ENCODE assay signal across 15 mouse cellular contexts in the genomic region with DNA sequence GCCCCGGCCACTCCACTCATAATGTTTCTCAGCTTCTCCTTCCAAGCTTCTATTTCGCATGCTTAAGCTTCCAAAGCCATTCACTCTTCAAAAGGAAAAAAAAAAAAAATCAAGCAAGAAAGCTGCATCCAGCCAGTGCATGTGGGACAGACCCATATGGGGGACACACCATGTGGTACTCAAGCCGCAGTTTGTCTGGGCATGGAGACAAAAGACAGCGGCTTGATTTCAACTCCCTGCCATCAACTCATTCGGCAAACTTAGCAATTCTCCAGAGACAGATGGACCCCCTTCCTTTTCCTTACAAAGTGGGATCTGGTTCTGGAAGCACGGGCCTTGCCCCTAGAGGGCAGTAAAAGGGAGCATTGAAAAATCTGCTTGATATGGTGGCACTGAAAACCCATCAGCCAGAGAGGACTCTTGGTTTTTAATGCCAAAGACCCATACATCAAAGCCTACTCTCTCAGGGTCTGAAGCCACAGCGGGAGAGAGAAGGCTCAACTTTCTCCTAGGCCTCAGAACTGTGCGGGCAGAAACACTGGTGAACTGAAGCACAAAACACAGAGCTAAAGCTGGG. TPM values are rescaled to one million over a fixed set of nuclear protein-coding genes. Genes with fewer than 3 reads are reported as not detected.
DNase-seq lines count a peak whose midpoint lies in the region; ATAC-seq and TF ChIP-seq lines count a peak whose summit lies in the region.
"Had no signal": no experiment of that assay in that cellular context is flagged by ENCODE, and none has a peak within 500 bp of the region (broad histone marks: within the 10 kb centered on the region; RNA-seq: fewer than 3 reads in every experiment).

No protein-coding gene starts in this region.

- H3K36me3 ChIP-seq in forebrain, embryonic 14.5 days (ENCODE audit: control insufficient read depth, insufficient read depth, low read length): peaks cover 55% of the 10 kb centered on the region
- H3K36me3 ChIP-seq in forebrain, embryonic 10.5 days (replicated peaks): peaks cover 59% of the 10 kb centered on the region
- H3K36me3 ChIP-seq: limb, embryonic 15.5 days had no signal

- peak; percentile 8 for DNase-seq in forebrain, embryonic 14.5 days (ENCODE audit: low spot score)
- DNase-seq in forebrain, embryonic 10.5 days (ENCODE audit: extremely low spot score, low spot score): no peak
- peak in 1 of 2 experiments; percentile 41 for DNase-seq in layer of hippocampus, adult 2 months (ENCODE audit: low spot score in 2 of 2)
- no peak for DNase-seq in layer of hippocampus, postnatal 25 days (ENCODE audit: extremely low spot score in 1 of 2, low spot score in 1 of 2)
- peak; percentile 23 for DNase-seq in right cerebral cortex, postnatal 4 days
- DNase-seq in right cerebral cortex, adult 18-20 months: no peak
- DNase-seq in urinary bladder, postnatal 14 days (ENCODE audit: low spot score): no peak
- DNase-seq: adrenal gland, adult 8-10 months; kidney, postnatal 25 days; lung, embryonic 14.5 days; midbrain, embryonic 14.5 days; right cerebral cortex, postnatal 25 days; thymus, adult 2 months had no signal

- no peak overlapping the region for H3K27ac ChIP-seq in forebrain, embryonic 14.5 days (ENCODE audit: low read depth, low read length)
- no peak overlapping the region for H3K27ac ChIP-seq in forebrain, embryonic 10.5 days
- no peak overlapping the region for H3K27ac ChIP-seq in layer of hippocampus, adult 2 months
- H3K27ac ChIP-seq: limb, embryonic 15.5 days had no signal

- H3K4me3 ChIP-seq in forebrain, embryonic 14.5 days (ENCODE audit: low read depth, low read length): no peak overlapping the region
- H3K4me3 ChIP-seq in forebrain, embryonic 10.5 days: no peak overlapping the region
- H3K4me3 ChIP-seq in layer of hippocampus, adult 2 months: no peak overlapping the region
- H3K4me3 ChIP-seq: limb, embryonic 15.5 days had no signal

- no peaks in the 10 kb centered on the region for H3K9me3 ChIP-seq in forebrain, embryonic 14.5 days (replicated peaks; ENCODE audit: control insufficient read depth, low read length)
- no peaks in the 10 kb centered on the region for H3K9me3 ChIP-seq in forebrain, embryonic 10.5 days
- H3K9me3 ChIP-seq: limb, embryonic 15.5 days had no signal

- ATAC-seq in forebrain, embryonic 14.5 days: no peak
- ATAC-seq: intestine, embryonic 16.5 days had no signal

- peak; percentile 68 for TF ChIP-seq CTCF in layer of hippocampus, adult 2 months (conservative IDR thresholded peaks at IDR 0.05)

- no peak overlapping the region for H3K4me2 ChIP-seq in forebrain, embryonic 14.5 days (ENCODE audit: low read length)
- H3K4me2 ChIP-seq: limb, embryonic 15.5 days; lung, embryonic 14.5 days had no signal

- H3K4me1 ChIP-seq in forebrain, embryonic 14.5 days (ENCODE audit: control insufficient read depth, insufficient read depth, low read length): no peaks in the 10 kb centered on the region
- no peaks in the 10 kb centered on the region for H3K4me1 ChIP-seq in forebrain, embryonic 10.5 days
- H3K4me1 ChIP-seq: limb, embryonic 15.5 days had no signal

- H3K27me3 ChIP-seq in forebrain, embryonic 14.5 days (replicated peaks; ENCODE audit: control insufficient read depth, insufficient read depth, low read length): no peaks in the 10 kb centered on the region
- H3K27me3 ChIP-seq in forebrain, embryonic 10.5 days (ENCODE audit: poor library complexity, severe bottlenecking): no peaks in the 10 kb centered on the region
- H3K27me3 ChIP-seq: limb, embryonic 15.5 days had no signal

- no peak overlapping the region for H3K9ac ChIP-seq in forebrain, embryonic 14.5 days (ENCODE audit: low read length)
- H3K9ac ChIP-seq: limb, embryonic 15.5 days; lung, embryonic 14.5 days had no signal

- 77% methylated on average over 8 of the region's 8 CpGs for WGBS in forebrain, embryonic 14.5 days
- 82% methylated on average over 8 of the region's 8 CpGs for WGBS in forebrain, embryonic 10.5 days

RNA-seq across cellular contexts. Expression of a gene that starts 54.6 kb away (rescaled TPM):
- 3.6 and 5.0 TPM in 2 replicates for polyA plus RNA-seq in forebrain, embryonic 14.5 days (2014; fragmentation: Nextera tagmentation; extraction: Ambion mirVana)
- 1.3 and 1.6 TPM in 2 replicates for polyA plus RNA-seq in forebrain, embryonic 10.5 days (2016; fragmentation: Nextera tagmentation; extraction: Ambion mirVana)
- 10 to 100 TPM; 32.0 TPM for total RNA-seq in layer of hippocampus, adult 2 months (2021)
- total RNA-seq in layer of hippocampus, postnatal 25 days (2021): 10 to 100 TPM; 29.7 to 34.6 TPM

Comparison
In these comparisons a context has a peak if more than half of its experiments do, and no peak if none do; other contexts are left out.
1. DNase-seq: peak in forebrain, embryonic 14.5 days (single experiment) and right cerebral cortex, postnatal 4 days (single experiment); none in forebrain, embryonic 10.5 days (single experiment), layer of hippocampus, postnatal 25 days (0 of 2), right cerebral cortex, adult 18-20 months (single experiment) and urinary bladder, postnatal 14 days (single experiment).